In the genomic region with DNA sequence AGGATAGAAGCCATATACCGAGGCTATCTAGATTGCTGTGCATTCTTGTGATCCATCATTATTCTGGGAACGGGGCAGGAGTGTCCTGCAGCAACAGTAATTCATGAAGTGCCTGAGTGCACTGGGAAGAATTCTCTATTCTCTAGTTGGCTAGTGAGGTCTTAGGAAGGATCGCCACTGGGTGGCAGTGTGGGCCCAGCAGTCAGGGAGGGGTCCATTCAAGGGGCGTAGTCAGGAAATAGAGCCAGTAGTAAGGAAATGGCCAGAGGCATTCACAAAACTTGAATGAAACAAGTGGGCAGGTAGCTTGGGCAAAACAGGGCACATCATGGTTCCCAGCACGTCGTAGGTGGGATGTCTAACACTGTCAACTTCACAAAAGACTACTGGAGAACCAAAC, we compare ENCODE assay signal across 9 mouse cellular contexts. TPM values are rescaled to one million over a fixed set of nuclear protein-coding genes. Genes with fewer than 3 reads are reported as not detected.
DNase-seq lines count a peak whose midpoint lies in the region; ATAC-seq lines count a peak whose summit lies in the region.
"Had no signal": no experiment of that assay in that cellular context is flagged by ENCODE, and none has a peak within 500 bp of the region (broad histone marks: within the 10 kb centered on the region; RNA-seq: fewer than 3 reads in every experiment).

No protein-coding gene starts in this region.

- no peaks in the 10 kb centered on the region for H3K36me3 ChIP-seq in forebrain, embryonic 10.5 days (replicated peaks)
- H3K36me3 ChIP-seq in forebrain, embryonic 16.5 days (ENCODE audit: control insufficient read depth, insufficient read depth) = no peaks in the 10 kb centered on the region
- peaks cover 12% of the 10 kb centered on the region for H3K36me3 ChIP-seq in megakaryocyte, embryonic 14.5 days (replicated peaks; ENCODE audit: low read length)
- H3K36me3 ChIP-seq: hindbrain, embryonic 15.5 days had no signal

- peaks cover 47% of the 10 kb centered on the region for H3K27me3 ChIP-seq in forebrain, embryonic 10.5 days (ENCODE audit: poor library complexity, severe bottlenecking)
- H3K27me3 ChIP-seq in forebrain, embryonic 16.5 days (replicated peaks; ENCODE audit: control insufficient read depth, insufficient read depth, low read length) = no peaks in the 10 kb centered on the region
- H3K27me3 ChIP-seq in megakaryocyte, embryonic 14.5 days (replicated peaks) = peaks cover 7% of the 10 kb centered on the region

- no peaks in the 10 kb centered on the region for H3K9me3 ChIP-seq in forebrain, embryonic 10.5 days
- H3K9me3 ChIP-seq in forebrain, embryonic 16.5 days (ENCODE audit: control insufficient read depth, low read length) = no peaks in the 10 kb centered on the region
- H3K9me3 ChIP-seq in megakaryocyte, embryonic 14.5 days = no peaks in the 10 kb centered on the region
- H3K9me3 ChIP-seq: hindbrain, embryonic 15.5 days had no signal

- no peak overlapping the region for H3K9ac ChIP-seq in forebrain, embryonic 16.5 days (replicated peaks; ENCODE audit: low read depth, low read length)
- H3K9ac ChIP-seq: hindbrain, embryonic 15.5 days had no signal

- peaks cover 43% of the 10 kb centered on the region for H3K4me1 ChIP-seq in forebrain, embryonic 10.5 days
- H3K4me1 ChIP-seq in forebrain, embryonic 16.5 days (replicated peaks; ENCODE audit: control insufficient read depth, insufficient read depth, low read length) = peaks cover 24% of the 10 kb centered on the region
- peaks cover 54% of the 10 kb centered on the region for H3K4me1 ChIP-seq in megakaryocyte, embryonic 14.5 days

- no peak for ATAC-seq in forebrain, embryonic 16.5 days

- H3K27ac ChIP-seq in forebrain, embryonic 10.5 days = no peak overlapping the region
- no peak overlapping the region for H3K27ac ChIP-seq in forebrain, embryonic 16.5 days (ENCODE audit: low read length)
- H3K27ac ChIP-seq: hindbrain, embryonic 15.5 days had no signal

- WGBS in forebrain, embryonic 10.5 days = 8% methylated on average over 6 of the region's 6 CpGs
- 9% methylated on average over 6 of the region's 6 CpGs for WGBS in forebrain, embryonic 16.5 days

- peak; percentile 67 for DNase-seq in forebrain, embryonic 10.5 days (ENCODE audit: extremely low spot score, low spot score)
- peak; percentile 79 for DNase-seq in CD4-positive helper T cell, adult 2 months (ENCODE audit: low read depth, low spot score)
- peak; percentile 68 for DNase-seq in c-Kit-negative CD71-positive TER-119-positive erythroid progenitor cells, embryonic 14.5 days (ENCODE audit: low read depth, low spot score)
- peak; percentile 85 for DNase-seq in gastrocnemius, postnatal 10 days
- peak; percentile 35 for DNase-seq in left cerebral cortex, adult 11 months (ENCODE audit: low spot score)
- DNase-seq in spleen, postnatal 36 days (ENCODE audit: low spot score in 2 of 2) = peak; percentile 69 to 80

- H3K4me3 ChIP-seq in forebrain, embryonic 10.5 days = no peak overlapping the region
- no peak overlapping the region for H3K4me3 ChIP-seq in forebrain, embryonic 16.5 days (replicated peaks; ENCODE audit: low read length)
- peak overlapping the region; percentile 86 for H3K4me3 ChIP-seq in megakaryocyte, embryonic 14.5 days (replicated peaks)
- H3K4me3 ChIP-seq: hindbrain, embryonic 15.5 days had no signal

- H3K4me2 ChIP-seq in forebrain, embryonic 16.5 days (ENCODE audit: low read length) = no peak overlapping the region
- H3K4me2 ChIP-seq: hindbrain, embryonic 15.5 days had no signal

RNA-seq across cellular contexts. Expression of a gene that starts 1.6 kb away (rescaled TPM):
- polyA plus RNA-seq in forebrain, embryonic 10.5 days (2016; fragmentation: Nextera tagmentation; extraction: Ambion mirVana) = 7.2 and 7.6 TPM in 2 replicates
- 9.2 and 11.1 TPM in 2 replicates for polyA plus RNA-seq in forebrain, embryonic 16.5 days (2015; fragmentation: Nextera tagmentation; extraction: Ambion mirVana)
- total RNA-seq in gastrocnemius, postnatal 10 days (2021) = 10 to 100 TPM in 1 of 2 experiments, 1 to 10 TPM in 1; 6.7 to 16.8 TPM
- 47.7 and 114 TPM in 2 replicates for polyA plus RNA-seq in megakaryocyte, embryonic 14.5 days (2012; ENCODE audit: insufficient read depth, low replicate concordance)

RNA-seq across cellular contexts. Expression of a gene that starts 4.6 kb away (rescaled TPM):
- polyA plus RNA-seq in forebrain, embryonic 10.5 days (2016; fragmentation: Nextera tagmentation; extraction: Ambion mirVana) = 5.9 and 6.6 TPM in 2 replicates
- polyA plus RNA-seq in forebrain, embryonic 16.5 days (2015; fragmentation: Nextera tagmentation; extraction: Ambion mirVana) = 1.4 and 1.7 TPM in 2 replicates
- total RNA-seq in gastrocnemius, postnatal 10 days (2021) = 10 to 100 TPM; 11.0 to 14.4 TPM
- polyA plus RNA-seq in megakaryocyte, embryonic 14.5 days (2012; ENCODE audit: insufficient read depth, low replicate concordance) = 35.6 and 49.9 TPM in 2 replicates

RNA-seq across cellular contexts. Expression of a gene that starts 43.9 kb away (rescaled TPM):
- 13.5 and 13.7 TPM in 2 replicates for polyA plus RNA-seq in forebrain, embryonic 10.5 days (2016; fragmentation: Nextera tagmentation; extraction: Ambion mirVana)
- polyA plus RNA-seq in forebrain, embryonic 16.5 days (2015; fragmentation: Nextera tagmentation; extraction: Ambion mirVana) = 15.6 and 18.8 TPM in 2 replicates
- 10 to 100 TPM; 12.8 to 14.4 TPM for total RNA-seq in gastrocnemius, postnatal 10 days (2021)
- 8.1 TPM in 1 of 2 replicates, not detected in the other for polyA plus RNA-seq in megakaryocyte, embryonic 14.5 days (2012; ENCODE audit: insufficient read depth, low replicate concordance)

RNA-seq across cellular contexts. Expression of a gene that starts 46.2 kb away (rescaled TPM):
- polyA plus RNA-seq in forebrain, embryonic 10.5 days (2016; fragmentation: Nextera tagmentation; extraction: Ambion mirVana) = 1.0 and 1.6 TPM in 2 replicates
- 3.3 and 5.4 TPM in 2 replicates for polyA plus RNA-seq in forebrain, embryonic 16.5 days (2015; fragmentation: Nextera tagmentation; extraction: Ambion mirVana)
- total RNA-seq in gastrocnemius, postnatal 10 days (2021) = 10 to 100 TPM; 29.4 to 54.7 TPM
- polyA plus RNA-seq in megakaryocyte, embryonic 14.5 days (2012; ENCODE audit: insufficient read depth, low replicate concordance) = not detected in 2 replicates

Comparison
In these comparisons a context has a peak if more than half of its experiments do, and no peak if none do; other contexts are left out.
1. DNase-seq: peak in every context shown above with its lines; median percentile 85 in gastrocnemius, postnatal 10 days; 79 in CD4-positive helper T cell, adult 2 months; 74 in spleen, postnatal 36 days; 68 in c-Kit-negative CD71-positive TER-119-positive erythroid progenitor cells, embryonic 14.5 days; 67 in forebrain, embryonic 10.5 days; 35 in left cerebral cortex, adult 11 months.